Mouse (Mus musculus) thymus, adult 2 months (tissue): ENCODE measurements at regions not wholly inside any gene's neighbourhood (a gene's known extent, or its start where the extent isn't known, plus 50 kb on each side); places are given as distances from the start of the nearest gene placed in this dataset.

ENCODE experiments used
- DNase-seq: peaks from one replicate; pipeline ENCODE4 v3.0.0; 2021
- H3K27ac ChIP-seq: fragments of 200-500 bp; 2 replicates; pipeline ENCODE4 v1.5.1; 2012; ENCODE audit warnings: low read length, control low read depth; ENCODE audit not compliant: control insufficient read depth, insufficient read depth
- H3K27me3 ChIP-seq: fragments of 200-500 bp; 2 replicates; pipeline ENCODE4 v1.6.1; 2012; ENCODE audit warnings: mild to moderate bottlenecking, low read length, moderate library complexity, mixed read lengths; ENCODE audit not compliant: control insufficient read depth, insufficient read depth
- H3K36me3 ChIP-seq: fragments of 200-500 bp; 2 replicates; pipeline ENCODE4 v1.6.1; 2012; ENCODE audit warnings: mild to moderate bottlenecking, low read length, moderate library complexity; ENCODE audit not compliant: control insufficient read depth, insufficient read depth
- H3K4me1 ChIP-seq: fragments of 200-500 bp; replicated peaks from 2 replicates; pipeline ENCODE4 v1.6.1; 2012; ENCODE audit warnings: low read length; ENCODE audit not compliant: control insufficient read depth, insufficient read depth
- H3K4me3 ChIP-seq: fragments of 200-500 bp; 2 replicates; pipeline ENCODE4 v1.5.1; 2012; ENCODE audit warnings: mild to moderate bottlenecking, low read length, control low read depth, moderate library complexity; ENCODE audit not compliant: control insufficient read depth, insufficient read depth
- CTCF ChIP-seq: fragments of 200-500 bp; IDR thresholded peaks from 2 replicates; pipeline ENCODE4 v1.5.1; 2012; ENCODE audit warnings: mild to moderate bottlenecking, control low read depth, low read length, moderate library complexity, borderline replicate concordance; ENCODE audit not compliant: control insufficient read depth, poor library complexity, insufficient read depth; ENCODE audit errors: extremely low read depth
- POLR2A ChIP-seq: fragments of 200-500 bp; IDR thresholded peaks from 2 replicates; pipeline ENCODE4 v1.6.1; 2012; ENCODE audit warnings: mild to moderate bottlenecking, low read length, control low read depth, moderate library complexity; ENCODE audit not compliant: control insufficient read depth, poor library complexity, insufficient read depth; ENCODE audit errors: extremely low read depth
- WGBS: fragments of 180-500 bp; shearing (Covaris S2); methylation state at CpG from one replicate; pipeline ENCODE4 v1.1.7; 2018; 5-methylcytosine and 5-hydroxymethylcytosine counted together

- Histone ChIP-seq H3K4me3 (no peak overlapping the region), H3K36me3 (no peaks in the 10 kb centered on the region), H3K27me3 (no peaks in the 10 kb centered on the region), H3K27ac (no peak overlapping the region), H3K4me1 (no peaks in the 10 kb centered on the region)
- no peak for DNase-seq
- WGBS = 78% methylated on average over 5 of the region's 5 CpGs
- TF ChIP-seq CTCF (no peak), POLR2A (no peak)
Observed at GRCm38 (mm10) chr8:112138924-112139323, 124.1 kb upstream of the Gm6793 start.

- Histone ChIP-seq H3K27me3 (no peaks in the 10 kb centered on the region), H3K27ac (no peak overlapping the region), H3K4me3 (no peak overlapping the region), H3K36me3 (no peaks in the 10 kb centered on the region), H3K4me1 (no peaks in the 10 kb centered on the region)
- WGBS = 65% methylated on average over 2 of the region's 2 CpGs
- no peak for TF ChIP-seq POLR2A
- DNase-seq = no peak
Observed at GRCm38 (mm10) chr8:112130196-112130595, 115.4 kb upstream of the Gm6793 start.

- Histone ChIP-seq H3K4me3 (no peak overlapping the region), H3K27ac (no peak overlapping the region), H3K27me3 (no peaks in the 10 kb centered on the region), H3K4me1 (no peaks in the 10 kb centered on the region), H3K36me3 (no peaks in the 10 kb centered on the region)
- no peak for DNase-seq
- WGBS = 55% methylated on average over 14 of the region's 14 CpGs
- TF ChIP-seq CTCF = no peak
- TF ChIP-seq POLR2A = no peak
Observed at GRCm38 (mm10) chr8:112128833-112129518, 114.1 kb upstream of the Gm6793 start.

- H3K36me3 ChIP-seq = no peaks in the 10 kb centered on the region
- TF ChIP-seq CTCF (no peak), POLR2A (no peak)
- WGBS = 58% methylated on average over 2 of the region's 2 CpGs
- H3K4me1 ChIP-seq = no peaks in the 10 kb centered on the region
- DNase-seq = no peak
- no peak overlapping the region for H3K27ac ChIP-seq
- H3K27me3 ChIP-seq = no peaks in the 10 kb centered on the region
- H3K4me3 ChIP-seq = no peak overlapping the region
Observed at GRCm38 (mm10) chr8:112111950-112112349, 97.1 kb upstream of the Gm6793 start.

- 95% methylated on average over 10 of the region's 10 CpGs for whole genome bisulfite sequencing
- Histone ChIP-seq H3K4me3 (no peak overlapping the region), H3K27ac (no peak overlapping the region)
Observed at GRCm38 (mm10) chr8:112097883-112098635, 83.2 kb upstream of the Gm6793 start.

GRCm38 (mm10) chr8:112094881-112095280 lies 80.0 kb upstream of the Gm6793 start:
- Histone ChIP-seq H3K36me3 (no peaks in the 10 kb centered on the region), H3K4me1 (no peaks in the 10 kb centered on the region), H3K4me3 (no peak overlapping the region), H3K27me3 (no peaks in the 10 kb centered on the region), H3K27ac (no peak overlapping the region)
- WGBS = 88% methylated on average over 2 of the region's 2 CpGs
- TF ChIP-seq POLR2A (no peak), CTCF (no peak)
- DNase-seq = no peak

More at GRCm38 (mm10) chr8:112097883-112098635, 83.2 kb upstream of the Gm6793 start:
- TF ChIP-seq POLR2A (no peak), CTCF (no peak)
- Histone ChIP-seq H3K4me1 (no peaks in the 10 kb centered on the region), H3K27me3 (no peaks in the 10 kb centered on the region), H3K36me3 (no peaks in the 10 kb centered on the region)
- DNase-seq = no peak
